Mouse (Mus musculus) spleen, adult 10 weeks (tissue): ENCODE results near the gene Kctd13. TPM values are rescaled to one million over a fixed set of nuclear protein-coding genes. Genes with fewer than 3 reads are reported as not detected.

Experiments
- polyA plus RNA-seq: library from polyadenylated mRNA; stranded (reverse); fragments of 350-450 nt; fragmentation: Illumina TruSeq; extraction: RNeasy Lipid Tissue Mini Kit (QIAGEN cat#74804); gene quantifications from one replicate; pipeline ENCODE4 v1.2.3, GENCODE M21; 2015; ENCODE audit warnings: low replicate concordance; ENCODE audit not compliant: insufficient read depth

Gene Kctd13
- polyA plus RNA-seq: 13.7 TPM

GRCm38 (mm10) chr7:126928384-126929037 lies at the start of gene Kctd13:
Gene Kctd13 (plus strand): TSS chr7:126928879.

GRCm38 (mm10) chr7:126884286-126885164 lies 44.2 kb upstream of the Kctd13 start, which contains the start of gene Taok2:
Gene Taok2 (minus strand): TSS chr7:126884703.

GRCm38 (mm10) chr7:126922624-126923060 lies 6.0 kb upstream of the Kctd13 start, which contains the start of gene Tmem219:
Gene Tmem219 (minus strand): TSS chr7:126922917.

GRCm38 (mm10) chr7:126949403-126949792 lies 20.7 kb downstream of the Kctd13 start, which contains the start of gene Asphd1:
Gene Asphd1 (minus strand): TSS chr7:126949582.

GRCm38 (mm10) chr7:126949793-126950646 lies 21.3 kb downstream of the Kctd13 start, which contains the start of gene Sez6l2:
Gene Sez6l2 (plus strand): TSS chr7:126950563.

GRCm38 (mm10) chr7:126975893-126975949 lies 47.0 kb downstream of the Kctd13 start, which contains the start of gene Cdipt:
Gene Cdipt (plus strand): TSS chr7:126975914.

GRCm38 (mm10) chr7:126975950-126976866 lies 47.5 kb downstream of the Kctd13 start, which contains the start of gene Cdiptos:
Gene Cdiptos (minus strand): TSS chr7:126976098.

Other genes starting within 250 kb of the Kctd13 start
- 9.9 TPM for gene Bola2, start 233.5 kb upstream of the Kctd13 start, polyA plus RNA-seq
- gene Slx1b, start 233.1 kb upstream of the Kctd13 start, polyA plus RNA-seq: 7.6 TPM
- 1,014 TPM for gene Coro1a, start 221.1 kb upstream of the Kctd13 start, polyA plus RNA-seq
- gene Mapk3, start 169.3 kb upstream of the Kctd13 start, polyA plus RNA-seq: 58.8 TPM
- gene Gdpd3, start 162.5 kb upstream of the Kctd13 start, polyA plus RNA-seq: 8.9 TPM
- 121 TPM for gene Ypel3, start 151.9 kb upstream of the Kctd13 start, polyA plus RNA-seq
- 2.8 TPM for gene Tbx6, start 147.4 kb upstream of the Kctd13 start, polyA plus RNA-seq
- gene Ppp4c, start 136.4 kb upstream of the Kctd13 start, polyA plus RNA-seq: 170 TPM
- gene Fam57b, start 131.2 kb upstream of the Kctd13 start, polyA plus RNA-seq: not detected
- not detected for gene 4930451I11Rik, start 97.2 kb upstream of the Kctd13 start, polyA plus RNA-seq
- not detected for gene Doc2a, start 81.5 kb upstream of the Kctd13 start, polyA plus RNA-seq
- gene Hirip3, start 66.9 kb upstream of the Kctd13 start, polyA plus RNA-seq: 41.1 TPM
- gene Ino80e, start 66.5 kb upstream of the Kctd13 start, polyA plus RNA-seq: 30.1 TPM
- gene Taok2, start 44.2 kb upstream of the Kctd13 start, polyA plus RNA-seq: 37.0 TPM
- 47.9 TPM for gene Tmem219, start 6.0 kb upstream of the Kctd13 start, polyA plus RNA-seq
- not detected for gene Asphd1, start 20.7 kb downstream of the Kctd13 start, polyA plus RNA-seq
- 2.6 TPM for gene Sez6l2, start 21.7 kb downstream of the Kctd13 start, polyA plus RNA-seq
- gene Cdipt, start 47.0 kb downstream of the Kctd13 start, polyA plus RNA-seq: 56.1 TPM
- 2.5 TPM for gene Cdiptos, start 47.2 kb downstream of the Kctd13 start, polyA plus RNA-seq
- gene Mvp, start 85.7 kb downstream of the Kctd13 start, polyA plus RNA-seq: 13.5 TPM
- not detected for gene Pagr1b, start 87.6 kb downstream of the Kctd13 start, polyA plus RNA-seq
- 13.5 TPM for gene Pagr1a, start 88.5 kb downstream of the Kctd13 start, polyA plus RNA-seq
- gene Gm42742, start 92.2 kb downstream of the Kctd13 start, polyA plus RNA-seq: 20.9 TPM
- gene Prrt2, start 92.3 kb downstream of the Kctd13 start, polyA plus RNA-seq: 3.2 TPM
- 111 TPM for gene Maz, start 98.2 kb downstream of the Kctd13 start, polyA plus RNA-seq
- gene Kif22, start 113.6 kb downstream of the Kctd13 start, polyA plus RNA-seq: 10.6 TPM
- gene Zg16, start 158.4 kb downstream of the Kctd13 start, polyA plus RNA-seq: 6.7 TPM
- 81.1 TPM for gene AI467606, start 162.5 kb downstream of the Kctd13 start, polyA plus RNA-seq
- gene Qprt, start 193.3 kb downstream of the Kctd13 start, polyA plus RNA-seq: 4.2 TPM
- 77.1 TPM for gene Spn, start 208.9 kb downstream of the Kctd13 start, polyA plus RNA-seq